Mouse (Mus musculus) liver, postnatal 0 days (tissue): ENCODE measurements around the gene Rgma.

Experiments used
- CTCF ChIP-seq: sonication (generic); IDR thresholded peaks from 2 replicates; pipeline ENCODE4 v1.5.1; 2016; ENCODE audit warnings: antibody characterized with exemption, low read depth
- EP300 ChIP-seq: IDR thresholded peaks from 2 replicates; pipeline ENCODE4 v1.6.1; 2016; ENCODE audit warnings: antibody characterized with exemption, low read depth, mild to moderate bottlenecking

DNA sequence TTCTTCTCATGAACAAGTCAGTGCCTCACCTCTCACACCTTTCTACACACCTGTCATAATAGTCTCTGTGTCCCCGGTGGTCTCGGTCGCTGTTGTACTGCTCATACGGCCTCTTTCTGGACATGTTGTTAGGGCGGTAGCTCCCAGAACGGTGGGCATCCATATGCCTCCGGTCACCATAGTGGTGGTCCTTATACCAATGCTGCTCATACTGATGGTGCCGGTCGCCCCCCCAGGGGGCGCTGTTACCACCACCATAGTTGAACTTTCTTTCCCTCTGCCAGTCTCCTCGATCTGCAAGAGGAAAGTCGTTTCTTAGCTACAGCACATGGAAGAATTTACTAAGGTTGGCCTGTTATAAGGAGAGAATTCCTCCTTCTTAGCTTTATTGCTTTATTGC, 60.4 kb downstream of the Rgma start:
- TF ChIP-seq CTCF = peak; percentile 48
- no peak for TF ChIP-seq EP300
